Mouse (Mus musculus) olfactory bulb, adult 2 months (tissue): Measurements from ENCODE around the gene Gm10282.

ENCODE experiments used
- CTCF ChIP-seq: fragments of 200-500 bp; IDR thresholded peaks from 2 replicates; pipeline ENCODE4 v1.5.1; 2012; ENCODE audit warnings: low read depth, mild to moderate bottlenecking, low read length, moderate library complexity; ENCODE audit not compliant: insufficient read depth
- POLR2A ChIP-seq: fragments of 200-500 bp; IDR thresholded peaks from 2 replicates; pipeline ENCODE4 v1.6.1; 2012; ENCODE audit warnings: mild to moderate bottlenecking, low read depth, low read length, moderate library complexity; ENCODE audit not compliant: insufficient read depth

DNA sequence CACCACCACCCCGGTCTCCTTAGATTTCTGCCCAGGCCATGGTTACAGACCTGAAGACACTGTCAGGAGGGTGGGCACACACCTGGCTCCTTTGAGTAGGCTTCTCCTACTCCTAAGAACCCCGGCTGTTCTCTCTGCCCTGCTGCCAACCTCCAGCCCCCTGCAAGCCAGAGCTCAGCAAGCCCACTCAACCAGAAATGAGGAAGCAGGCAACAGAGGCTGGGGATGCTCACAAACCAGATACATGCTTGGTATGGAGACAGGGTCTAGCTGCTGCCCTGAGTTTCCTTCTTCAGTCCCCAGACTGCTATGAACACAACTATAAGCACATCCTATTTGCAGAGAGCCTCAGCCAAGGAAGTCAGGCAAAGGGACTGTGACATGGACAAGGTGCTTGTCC, 43.1 kb upstream of the Gm10282 start:
- TF ChIP-seq CTCF = no peak
- TF ChIP-seq POLR2A = no peak
